In genomic region chr17:29859788-29860283, GRCm38 (mm10) we compare ENCODE assay signal across 1 mouse cellular context.
A peak's percentile ranks its signal among the peaks of the same experiment; 100 is the strongest.
TF ChIP-seq lines count a peak whose summit lies in the region.

No protein-coding gene starts in this region.

TF ChIP-seq in MEL, 35 proteins besides CTCF, POLR2A, EP300 and RAD21 (continued from another document):
- TF ChIP-seq GATA1 (IDR thresholded peaks at IDR 0.05; ENCODE audit: low read depth, low read length) = peak; percentile 100
- no peak; the same call in 1 of the 2 replicates for TF ChIP-seq KAT2A (conservative IDR thresholded peaks at IDR 0.05; ENCODE audit: low read depth, low read length)
- peak; percentile 45; the same call in 1 of the 2 replicates for TF ChIP-seq MAX (IDR thresholded peaks at IDR 0.05; ENCODE audit: low read length)
- TF ChIP-seq ELF1 (IDR thresholded peaks at IDR 0.05; ENCODE audit: low read depth, low read length) = peak; percentile 77
- no peak for TF ChIP-seq GABPA (IDR thresholded peaks at IDR 0.05; ENCODE audit: low read depth, low read length)
